Mouse (Mus musculus) hindbrain, embryonic 15.5 days (tissue): ENCODE results near the gene Slc23a2. TPM values are rescaled to one million over a fixed set of nuclear protein-coding genes. Genes with fewer than 3 reads are reported as not detected.
A peak's percentile ranks its signal among the peaks of the same experiment; 100 is the strongest.

Experiments used
- ATAC-seq: fragments of 200-750 bp; cut with Nextera tagmentation; 2 replicates; pipeline ENCODE4 v1.8.0; 2017; ENCODE audit warnings: low read depth, moderate number of reproducible peaks, moderate TSS enrichment; ENCODE audit not compliant: low FRiP score
- H3K27ac ChIP-seq: fragments of 300-500 bp; sonication (generic); replicated peaks from 2 replicates; pipeline ENCODE4 v1.5.1; 2015; ENCODE audit warnings: mild to moderate bottlenecking, inconsistent platforms
- H3K27me3 ChIP-seq: fragments of 300-500 bp; sonication (generic); 2 replicates; pipeline ENCODE4 v1.6.1; 2015; ENCODE audit warnings: control low read depth, inconsistent platforms
- H3K36me3 ChIP-seq: fragments of 300-500 bp; sonication (generic); 2 replicates; pipeline ENCODE4 v1.6.1; 2015; ENCODE audit warnings: control low read depth, inconsistent platforms
- H3K4me1 ChIP-seq: fragments of 300-500 bp; sonication (generic); replicated peaks from 2 replicates; pipeline ENCODE4 v1.6.1; 2015; ENCODE audit warnings: control low read depth, inconsistent platforms
- H3K4me2 ChIP-seq: fragments of 300-500 bp; sonication (generic); 2 replicates; pipeline ENCODE4 v1.6.1; 2015; ENCODE audit warnings: moderate library complexity, mild to moderate bottlenecking, inconsistent platforms
- H3K4me3 ChIP-seq: fragments of 300-500 bp; sonication (generic); 2 replicates; pipeline ENCODE4 v1.5.1; 2015; ENCODE audit warnings: mild to moderate bottlenecking, inconsistent platforms
- H3K9ac ChIP-seq: fragments of 300-500 bp; sonication (generic); 2 replicates; pipeline ENCODE4 v1.6.1; 2015; ENCODE audit warnings: inconsistent platforms
- H3K9me3 ChIP-seq: fragments of 300-500 bp; sonication (generic); 2 replicates; pipeline ENCODE4 v1.6.1; 2016; ENCODE audit warnings: control low read depth, inconsistent platforms
- WGBS: fragments of 180-500 bp; shearing (Covaris S2); methylation state at CpG from one replicate; pipeline ENCODE4 v1.1.7; 2015; 5-methylcytosine and 5-hydroxymethylcytosine counted together
- polyA plus RNA-seq: library from polyadenylated mRNA; unstranded; fragments of >200 nt; fragmentation: Nextera tagmentation; extraction: Ambion mirVana; gene quantifications from 2 replicates; pipeline ENCODE4 v1.2.1, GENCODE M21; 2015

Slc23a2 gene
- polyA plus RNA-seq, 1 experiment from 2014 or later: 36.3 TPM

DNA sequence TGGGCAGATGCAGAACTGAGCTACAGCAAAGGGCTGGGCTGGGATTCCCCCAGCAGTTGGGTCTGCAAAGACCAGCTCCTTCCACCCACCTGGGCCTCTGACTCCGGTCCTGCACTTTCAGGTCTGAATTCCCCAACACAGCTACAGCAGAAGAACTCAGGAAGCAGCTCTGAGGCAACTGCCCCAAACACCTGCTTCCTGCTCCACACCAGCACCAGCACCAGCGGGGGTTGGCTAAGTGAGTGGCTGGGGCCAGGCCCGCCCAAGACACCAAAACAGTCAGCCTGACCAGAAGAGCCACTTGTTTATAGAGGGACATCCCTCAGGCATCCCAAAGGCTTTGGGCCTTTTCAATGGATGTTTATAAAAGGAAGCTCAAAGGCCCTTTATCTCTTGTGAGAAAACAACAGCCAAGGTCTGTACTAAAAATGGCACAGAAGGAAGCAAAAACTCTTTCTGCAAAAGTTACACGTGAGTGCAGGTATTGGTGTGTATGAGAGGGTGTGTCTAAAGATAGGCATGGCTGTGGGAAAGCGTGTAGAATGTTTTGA, 123.8 kb downstream of the Slc23a2 start:
- Histone ChIP-seq H3K27me3 (no peaks in the 10 kb centered on the region), H3K4me2 (no peak overlapping the region), H3K4me1 (peaks cover 3% of the 10 kb centered on the region; the same call in 1 of the 2 replicates), H3K36me3 (no peaks in the 10 kb centered on the region), H3K9ac (no peak overlapping the region), H3K9me3 (no peaks in the 10 kb centered on the region), H3K27ac (peak overlapping the region; percentile 42; the same call in 1 of the 2 replicates), H3K4me3 (no peak overlapping the region)
- 0 out of 2 replicates have a peak, but pooled peaks have one; percentile 42 for ATAC-seq
- WGBS: 76% methylated on average over 5 of the region's 5 CpGs

DNA sequence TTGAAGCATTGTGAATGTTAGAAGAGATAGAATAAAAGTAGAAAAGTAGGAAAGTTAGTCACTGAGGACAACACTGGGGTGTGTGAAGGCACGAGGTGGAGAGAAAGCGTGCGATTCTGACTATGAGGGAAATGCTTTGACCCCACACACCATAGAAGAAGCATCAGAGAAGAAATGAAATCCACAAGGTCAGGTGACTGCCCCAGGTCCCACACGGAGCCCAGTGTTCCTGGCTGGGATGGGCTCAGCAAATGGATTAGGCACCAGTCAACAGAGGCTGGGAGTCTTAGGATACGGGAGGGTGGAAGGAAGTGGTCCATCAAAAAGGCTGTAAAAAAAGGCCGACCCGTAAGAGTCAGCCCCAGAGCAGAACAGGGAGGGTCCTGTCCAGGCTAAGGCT, 124.5 kb downstream of the Slc23a2 start:
- no peaks in the 10 kb centered on the region for H3K27me3 ChIP-seq
- no peak overlapping the region for H3K4me3 ChIP-seq
- H3K4me1 ChIP-seq: peaks cover 3% of the 10 kb centered on the region; the same call in 1 of the 2 replicates
- H3K9ac ChIP-seq: no peak overlapping the region
- H3K9me3 ChIP-seq: no peaks in the 10 kb centered on the region
- no peak for ATAC-seq
- 88% methylated on average over 7 of the region's 7 CpGs for WGBS
- no peak overlapping the region for H3K4me2 ChIP-seq
- no peaks in the 10 kb centered on the region for H3K36me3 ChIP-seq
- peak overlapping the region; percentile 42; the same call in 1 of the 2 replicates for H3K27ac ChIP-seq

DNA sequence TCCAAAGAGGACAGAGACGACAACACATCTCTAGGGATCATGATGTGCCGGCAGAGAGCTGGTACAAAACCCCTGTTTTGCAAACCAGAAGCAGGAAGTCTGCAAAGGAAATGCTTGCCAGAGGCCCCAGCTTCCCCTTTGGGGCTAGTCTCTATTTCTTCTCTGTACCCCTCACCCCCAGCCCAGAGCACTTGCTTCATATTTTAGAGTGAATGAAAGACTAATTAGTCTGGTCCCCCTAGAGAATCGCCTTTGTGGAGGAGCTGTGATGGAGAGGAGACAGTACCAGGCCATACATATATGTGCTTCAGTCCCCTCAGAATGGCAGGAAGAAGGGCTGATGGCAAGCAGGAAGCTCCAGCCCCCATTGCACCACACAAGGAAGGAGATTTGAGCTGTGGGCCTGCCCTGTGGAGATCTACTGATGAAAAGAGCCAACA, 125.5 kb downstream of the Slc23a2 start:
- 85% methylated on average over 3 of the region's 3 CpGs for WGBS
- ATAC-seq: no peak
- Histone ChIP-seq H3K9ac (no peak overlapping the region), H3K4me1 (0 out of 2 replicates have a peak, but pooled peaks cover 3% of the 10 kb centered on the region), H3K9me3 (no peaks in the 10 kb centered on the region), H3K4me3 (no peak overlapping the region), H3K4me2 (no peak overlapping the region), H3K27ac (no peak overlapping the region), H3K27me3 (no peaks in the 10 kb centered on the region), H3K36me3 (no peaks in the 10 kb centered on the region)

DNA sequence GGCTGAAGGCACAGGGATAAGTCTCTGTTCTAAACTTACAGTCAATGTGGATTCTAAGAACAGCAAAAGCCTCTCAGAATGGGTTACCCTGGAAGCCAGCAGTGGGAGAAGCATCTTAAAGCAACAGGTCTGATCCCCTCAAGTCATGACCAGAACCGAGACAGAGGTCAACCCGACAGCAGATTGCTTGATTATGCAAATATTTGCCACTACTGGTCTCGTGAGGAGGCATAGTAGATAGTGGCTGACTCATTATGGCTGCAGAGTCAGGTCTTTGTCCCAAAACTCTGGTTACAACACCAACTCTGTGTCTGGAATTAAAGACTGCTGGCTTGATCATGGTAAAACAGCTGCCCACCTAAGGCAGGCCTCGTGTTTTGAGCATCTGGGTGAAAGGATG, 126.8 kb downstream of the Slc23a2 start:
- Histone ChIP-seq H3K9ac (no peak overlapping the region), H3K27ac (no peak overlapping the region), H3K36me3 (no peaks in the 10 kb centered on the region), H3K4me2 (no peak overlapping the region), H3K4me1 (no peaks in the 10 kb centered on the region), H3K4me3 (no peak overlapping the region), H3K27me3 (no peaks in the 10 kb centered on the region), H3K9me3 (no peaks in the 10 kb centered on the region)
- WGBS: 64% methylated on average over 4 of the region's 4 CpGs
- ATAC-seq: no peak

DNA sequence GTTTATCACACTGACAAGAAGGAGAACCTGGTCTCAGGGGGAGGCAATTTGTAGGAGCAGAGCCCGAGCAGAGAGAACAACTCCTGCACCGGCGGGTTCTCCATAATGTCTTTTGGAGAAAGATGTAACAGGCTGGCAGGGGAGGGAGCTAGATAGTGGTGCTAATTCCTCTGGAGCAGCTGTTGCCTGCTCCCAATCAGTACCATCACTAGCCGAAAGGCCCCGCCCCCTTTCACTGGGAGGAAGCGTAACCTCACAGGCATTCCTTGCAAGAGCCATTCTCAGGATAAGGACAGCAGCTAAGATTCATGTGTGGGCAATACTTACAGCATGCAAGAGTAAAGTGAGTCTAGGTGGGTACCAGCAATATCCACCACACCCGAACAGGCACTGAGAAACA, 127.3 kb downstream of the Slc23a2 start:
- ATAC-seq: no peak
- no peak overlapping the region for H3K4me3 ChIP-seq
- H3K9ac ChIP-seq: no peak overlapping the region
- H3K4me2 ChIP-seq: no peak overlapping the region
- no peaks in the 10 kb centered on the region for H3K36me3 ChIP-seq
- no peaks in the 10 kb centered on the region for H3K27me3 ChIP-seq
- H3K27ac ChIP-seq: no peak overlapping the region
- no peaks in the 10 kb centered on the region for H3K4me1 ChIP-seq
- WGBS: 70% methylated on average over 7 of the region's 7 CpGs
- H3K9me3 ChIP-seq: no peaks in the 10 kb centered on the region

DNA sequence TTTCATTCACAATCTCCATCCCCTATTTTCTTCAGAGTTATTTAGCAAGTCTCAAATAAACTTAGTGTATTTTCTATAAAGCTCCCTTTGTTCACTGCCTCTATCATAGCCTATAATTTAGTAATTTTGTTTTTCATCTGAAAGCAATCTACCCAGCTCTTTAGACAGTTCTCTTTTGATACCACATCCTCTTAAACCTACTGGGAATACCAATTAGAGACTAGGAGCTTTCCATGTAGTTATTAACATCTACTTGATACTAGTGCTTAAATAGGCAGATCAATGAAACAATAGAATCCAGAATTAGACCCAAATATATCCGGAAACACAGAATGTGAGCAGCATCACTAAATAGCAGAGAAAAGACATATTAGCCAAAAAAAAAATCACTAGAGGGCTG, 128.9 kb downstream of the Slc23a2 start:
- Histone ChIP-seq H3K4me3 (no peak overlapping the region), H3K36me3 (peaks cover 11% of the 10 kb centered on the region), H3K4me2 (no peak overlapping the region), H3K27ac (no peak overlapping the region), H3K9me3 (no peaks in the 10 kb centered on the region), H3K9ac (no peak overlapping the region), H3K4me1 (no peaks in the 10 kb centered on the region), H3K27me3 (no peaks in the 10 kb centered on the region)
- WGBS: 77% methylated on average over 1 of the region's 1 CpGs
- ATAC-seq: no peak

DNA sequence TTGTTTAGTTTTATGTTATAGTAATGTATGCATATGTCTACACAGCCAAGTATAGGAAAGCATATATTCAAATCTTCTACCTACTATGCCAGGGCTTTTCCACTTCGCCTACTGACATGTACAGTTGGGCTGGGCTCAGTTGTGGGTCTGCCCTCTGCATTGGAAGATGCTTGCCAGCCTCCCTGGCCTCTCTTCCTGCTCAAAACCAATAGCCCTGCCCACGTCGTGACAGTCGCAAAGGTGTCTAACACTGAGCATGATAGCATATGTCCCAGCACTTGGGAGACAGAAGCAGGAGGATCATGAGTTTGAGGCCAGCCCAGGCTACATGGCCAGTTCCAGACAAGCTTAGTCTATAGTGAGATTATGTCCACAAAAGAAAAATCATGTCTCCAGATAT, 131.8 kb downstream of the Slc23a2 start:
- Histone ChIP-seq H3K4me3 (no peak overlapping the region), H3K9me3 (no peaks in the 10 kb centered on the region), H3K4me2 (no peak overlapping the region), H3K4me1 (no peaks in the 10 kb centered on the region), H3K27ac (no peak overlapping the region), H3K9ac (no peak overlapping the region), H3K36me3 (peaks cover 22% of the 10 kb centered on the region), H3K27me3 (no peaks in the 10 kb centered on the region)
- WGBS: 91% methylated on average over 4 of the region's 4 CpGs
- ATAC-seq: no peak

DNA sequence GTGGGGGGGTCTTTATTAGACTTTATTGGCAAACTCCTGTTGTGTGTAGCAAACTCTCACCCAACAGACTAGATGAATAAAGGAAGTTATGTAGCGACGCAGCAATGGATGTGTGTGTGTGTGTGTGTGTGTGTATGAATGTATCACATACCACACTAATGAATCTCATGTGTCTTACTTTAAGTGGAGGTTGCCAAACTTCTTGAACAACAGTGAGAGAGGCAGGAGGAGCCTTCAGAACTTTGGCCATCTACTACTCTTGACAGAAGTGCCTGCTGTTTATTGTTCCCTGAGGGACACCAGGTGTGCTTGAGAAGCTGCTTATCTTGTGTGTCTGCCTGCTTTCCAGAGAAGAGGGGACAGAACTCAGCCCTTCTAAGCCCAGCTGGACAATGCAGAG, 134.1 kb downstream of the Slc23a2 start:
- WGBS: 95% methylated on average over 2 of the region's 2 CpGs
- Histone ChIP-seq H3K4me3 (no peak overlapping the region), H3K27me3 (no peaks in the 10 kb centered on the region), H3K4me1 (no peaks in the 10 kb centered on the region), H3K9ac (no peak overlapping the region), H3K27ac (no peak overlapping the region), H3K9me3 (no peaks in the 10 kb centered on the region), H3K36me3 (peaks cover 25% of the 10 kb centered on the region), H3K4me2 (no peak overlapping the region)
- no peak for ATAC-seq

DNA sequence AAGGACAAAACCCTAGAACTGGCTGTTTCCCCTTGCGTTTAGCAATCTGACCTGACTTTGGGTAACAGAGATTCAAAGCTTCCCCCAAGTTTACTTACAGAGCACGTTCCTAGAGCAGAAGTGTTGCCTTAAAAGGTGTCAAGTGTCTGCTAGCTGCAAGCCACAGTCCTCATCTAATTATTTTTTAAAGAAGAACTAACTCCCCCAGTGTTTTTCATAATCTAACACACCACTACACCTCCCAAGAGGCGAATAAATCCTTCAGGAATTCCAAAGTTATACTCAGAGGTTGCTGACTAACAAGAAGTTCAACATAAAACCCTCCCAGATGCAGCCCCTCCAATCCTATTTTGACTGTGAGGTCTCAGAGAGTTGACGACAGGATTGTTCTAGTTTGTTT, 136.7 kb downstream of the Slc23a2 start:
- no peak for ATAC-seq
- no peaks in the 10 kb centered on the region for H3K4me1 ChIP-seq
- H3K9ac ChIP-seq: no peak overlapping the region
- H3K4me3 ChIP-seq: no peak overlapping the region
- H3K27me3 ChIP-seq: no peaks in the 10 kb centered on the region
- 73% methylated on average over 4 of the region's 4 CpGs for WGBS
- H3K4me2 ChIP-seq: no peak overlapping the region
- no peaks in the 10 kb centered on the region for H3K9me3 ChIP-seq
- no peak overlapping the region for H3K27ac ChIP-seq
- H3K36me3 ChIP-seq: peaks cover 35% of the 10 kb centered on the region

DNA sequence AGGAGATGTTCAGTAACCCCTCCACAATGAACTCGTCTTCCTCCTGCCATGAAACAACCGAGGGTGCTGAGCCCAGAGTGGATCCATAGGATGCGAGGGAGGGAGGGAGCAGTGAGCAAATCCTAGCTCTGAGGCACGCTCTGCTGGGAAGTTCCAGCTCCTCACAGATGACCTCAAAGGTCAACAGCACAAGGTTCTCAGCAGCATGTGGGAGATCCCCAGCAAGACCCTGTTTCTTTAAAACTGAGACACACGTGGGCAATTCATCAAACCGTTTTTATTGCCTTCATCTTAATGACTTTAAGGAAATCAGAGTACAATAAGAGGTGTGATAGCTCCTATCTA, 137.5 kb downstream of the Slc23a2 start:
- Histone ChIP-seq H3K9ac (no peak overlapping the region), H3K4me2 (no peak overlapping the region), H3K27ac (no peak overlapping the region), H3K4me1 (no peaks in the 10 kb centered on the region), H3K27me3 (no peaks in the 10 kb centered on the region), H3K9me3 (no peaks in the 10 kb centered on the region), H3K4me3 (no peak overlapping the region), H3K36me3 (peaks cover 35% of the 10 kb centered on the region)
- ATAC-seq: no peak
- WGBS: 53% methylated on average over 6 of the region's 6 CpGs

DNA sequence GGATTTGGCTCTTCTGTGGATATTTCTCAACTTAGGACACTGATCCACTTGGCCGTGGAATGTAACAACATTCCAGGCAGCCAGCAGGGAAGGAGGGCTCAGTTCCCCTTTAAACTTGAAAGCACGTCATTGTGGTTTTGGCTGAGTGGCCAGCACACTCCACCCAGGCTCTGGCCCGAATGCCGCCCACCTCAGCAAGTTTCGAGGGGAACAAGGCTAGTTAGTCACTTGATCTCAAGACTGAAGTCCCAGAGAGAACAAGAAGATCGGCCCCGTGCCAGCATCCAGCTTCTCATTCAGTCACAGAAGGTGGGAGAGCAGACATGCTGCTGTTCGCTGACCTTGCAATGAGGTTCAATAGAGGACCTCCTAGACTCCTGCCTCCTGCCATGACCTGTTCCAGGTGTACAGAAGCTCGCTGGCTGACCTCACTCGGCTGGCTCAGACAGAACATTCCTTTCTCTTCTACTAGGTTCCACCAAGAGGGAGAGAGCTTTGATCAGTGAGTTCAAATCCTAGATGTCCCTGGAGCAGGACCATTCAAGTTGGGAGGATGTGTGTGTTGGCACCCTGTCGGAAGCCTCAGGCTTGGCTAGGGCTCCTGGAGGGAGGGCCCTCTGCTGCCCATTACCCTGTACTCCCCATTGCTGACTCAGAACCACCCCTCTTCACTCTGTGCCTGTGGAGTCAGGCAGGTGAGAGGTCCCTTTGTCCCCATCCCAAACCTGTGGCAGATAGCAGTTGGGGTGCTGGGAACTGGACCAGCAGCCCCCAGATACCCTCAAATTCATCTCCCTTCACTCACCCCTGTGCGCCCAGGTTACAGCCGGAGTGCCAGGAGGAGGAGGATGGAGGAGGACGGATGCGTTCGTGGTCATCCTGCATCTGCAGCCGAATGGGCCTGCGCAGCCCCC, 138.1 kb downstream of the Slc23a2 start:
- Histone ChIP-seq H3K4me1 (no peaks in the 10 kb centered on the region), H3K9ac (no peak overlapping the region), H3K4me3 (no peak overlapping the region), H3K9me3 (no peaks in the 10 kb centered on the region), H3K27me3 (no peaks in the 10 kb centered on the region), H3K4me2 (no peak overlapping the region), H3K36me3 (peaks cover 34% of the 10 kb centered on the region), H3K27ac (no peak overlapping the region)
- 89% methylated on average over 18 of the region's 18 CpGs for WGBS
- no peak for ATAC-seq

DNA sequence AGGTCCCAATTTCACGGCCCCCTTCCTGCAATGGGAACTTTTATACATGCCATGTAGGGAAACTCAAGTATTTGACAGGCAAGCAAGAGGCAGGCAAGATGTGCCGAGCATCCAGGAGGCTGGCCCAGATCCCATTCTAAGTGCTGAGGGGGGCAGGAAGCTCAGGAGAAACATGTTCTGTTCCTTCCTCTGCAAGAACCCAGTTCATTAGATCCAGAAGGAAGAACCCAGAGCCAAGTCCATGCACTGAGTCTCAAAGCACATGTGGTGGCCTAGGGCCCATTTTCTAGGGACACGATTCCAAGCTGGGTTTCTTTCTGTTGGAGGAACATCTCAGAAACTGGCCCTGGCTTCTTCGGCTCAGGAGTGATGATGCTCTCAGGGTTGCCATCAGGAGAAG, 139.5 kb downstream of the Slc23a2 start:
- Histone ChIP-seq H3K9ac (no peak overlapping the region), H3K9me3 (no peaks in the 10 kb centered on the region), H3K4me1 (no peaks in the 10 kb centered on the region), H3K4me3 (no peak overlapping the region), H3K36me3 (peaks cover 26% of the 10 kb centered on the region), H3K27ac (no peak overlapping the region), H3K4me2 (no peak overlapping the region), H3K27me3 (no peaks in the 10 kb centered on the region)
- WGBS: 86% methylated on average over 4 of the region's 4 CpGs
- no peak for ATAC-seq
